9 mouse cellular contexts compared by ENCODE assay signal in the genomic region with DNA sequence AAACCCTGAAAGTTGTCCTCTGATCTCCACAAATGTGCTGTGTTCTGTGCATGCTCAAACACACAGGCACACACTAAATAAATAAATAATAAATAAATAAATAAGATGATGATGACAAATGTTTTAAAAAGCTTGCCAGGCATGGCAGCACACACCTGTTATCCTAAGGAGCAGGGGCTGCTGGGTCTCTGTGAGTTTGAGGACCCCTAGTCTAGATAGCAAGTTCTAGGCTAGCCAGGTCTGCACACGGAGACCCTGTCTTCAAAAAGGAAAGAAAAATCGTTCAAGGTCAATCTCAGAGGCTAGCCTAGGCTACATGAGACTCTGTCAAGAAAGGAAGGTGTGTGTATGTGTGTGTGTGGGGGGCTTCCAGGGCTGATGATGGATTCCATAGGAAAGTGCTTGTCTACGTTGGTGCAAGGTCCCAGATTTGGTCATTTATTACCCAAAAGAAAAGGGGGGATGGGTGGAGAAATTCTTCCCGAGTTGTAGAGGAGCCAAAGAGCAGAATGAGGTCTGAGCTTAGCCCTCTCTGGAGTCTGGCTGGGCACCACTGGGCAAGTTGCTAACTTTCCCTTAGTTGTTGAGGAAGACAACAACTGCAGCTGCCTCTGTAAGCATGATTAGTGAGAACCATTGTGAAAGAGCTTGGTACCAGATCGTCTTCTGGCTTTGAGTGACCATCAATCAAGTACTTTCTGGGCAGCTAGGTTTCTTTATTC. TPM values are rescaled to one million over a fixed set of nuclear protein-coding genes. Genes with fewer than 3 reads are reported as not detected.
DNase-seq lines count a peak whose midpoint lies in the region; ATAC-seq and TF ChIP-seq lines count a peak whose summit lies in the region.
"Had no signal": no experiment of that assay in that cellular context is flagged by ENCODE, and none has a peak within 500 bp of the region (broad histone marks: within the 10 kb centered on the region; RNA-seq: fewer than 3 reads in every experiment).

No protein-coding gene starts in this region.

- no peak for TF ChIP-seq EP300 in heart, postnatal 0 days (IDR thresholded peaks at IDR 0.05; ENCODE audit: low read depth)

- no peak for TF ChIP-seq POLR2A in cerebellum, adult 2 months (IDR thresholded peaks at IDR 0.05; ENCODE audit: borderline replicate concordance, insufficient read depth, low read length)

- DNase-seq in cerebellum, adult 2 months: no peak
- DNase-seq in cerebellum, adult 8-10 months: no peak
- DNase-seq in kidney, adult 11 months: peak; percentile 48
- no peak for DNase-seq in kidney, adult 18-20 months
- DNase-seq in heart, postnatal 0 days (ENCODE audit: low spot score): no peak
- no peak for DNase-seq in liver, embryonic 13.5 days
- no peak for DNase-seq in c-Kit-positive CD71-positive TER-119-positive erythroid progenitor cells, embryonic 14.5 days (ENCODE audit: low spot score)
- no peak for DNase-seq in urinary bladder, postnatal 36 days (ENCODE audit: low spot score in 2 of 2)

- H3K27ac ChIP-seq in cerebellum, adult 2 months (ENCODE audit: insufficient read depth, low read length): peak overlapping the region; percentile 82
- H3K27ac ChIP-seq in heart, postnatal 0 days (ENCODE audit: low read depth): peak overlapping the region; percentile 89
- H3K27ac ChIP-seq in liver, embryonic 13.5 days: peak overlapping the region; percentile 2; the same call in 1 of the 2 replicates
- H3K27ac ChIP-seq: limb, embryonic 12.5 days had no signal

- H3K9ac ChIP-seq in heart, postnatal 0 days (replicated peaks; ENCODE audit: low read depth, low read length): peak overlapping the region; percentile 86; the same call in 1 of the 2 replicates
- H3K9ac ChIP-seq in liver, embryonic 13.5 days: no peak overlapping the region

- 49% methylated on average over 5 of the region's 5 CpGs for WGBS in cerebellum, adult 2 months
- WGBS in heart, postnatal 0 days: 55% methylated on average over 5 of the region's 5 CpGs
- 35% methylated on average over 5 of the region's 5 CpGs for WGBS in liver, embryonic 13.5 days (ENCODE audit: insufficient replicate concordance)

- H3K9me3 ChIP-seq in heart, postnatal 0 days (replicated peaks; ENCODE audit: control insufficient read depth, low read length): no peaks in the 10 kb centered on the region
- no peaks in the 10 kb centered on the region for H3K9me3 ChIP-seq in liver, embryonic 13.5 days (replicated peaks)
- H3K9me3 ChIP-seq: limb, embryonic 12.5 days had no signal

- 0 out of 2 replicates have a peak, but pooled peaks cover 4% of the 10 kb centered on the region for H3K36me3 ChIP-seq in heart, postnatal 0 days (replicated peaks; ENCODE audit: control insufficient read depth, insufficient read depth, low read length)
- H3K36me3 ChIP-seq in liver, embryonic 13.5 days: no peaks in the 10 kb centered on the region
- H3K36me3 ChIP-seq: limb, embryonic 12.5 days had no signal

- H3K4me2 ChIP-seq in heart, postnatal 0 days (ENCODE audit: low read depth, low read length): peak overlapping the region; percentile 82
- peak overlapping the region; percentile 72 for H3K4me2 ChIP-seq in liver, embryonic 13.5 days

- ATAC-seq in heart, postnatal 0 days (ENCODE audit: insufficient read depth, low read depth): no peak
- ATAC-seq in liver, embryonic 13.5 days (ENCODE audit: low read depth): no peak

- H3K27me3 ChIP-seq in cerebellum, adult 2 months (ENCODE audit: control insufficient read depth, insufficient read depth, low read length): no peaks in the 10 kb centered on the region
- H3K27me3 ChIP-seq in heart, postnatal 0 days (ENCODE audit: control insufficient read depth, insufficient read depth, low read length): no peaks in the 10 kb centered on the region
- peaks cover 48% of the 10 kb centered on the region for H3K27me3 ChIP-seq in liver, embryonic 13.5 days

- H3K4me3 ChIP-seq in cerebellum, adult 2 months (replicated peaks; ENCODE audit: insufficient read depth, low read depth, low read length): peak overlapping the region; percentile 83
- H3K4me3 ChIP-seq in heart, postnatal 0 days (ENCODE audit: low read depth, low read length): peak overlapping the region; percentile 79; the same call in 1 of the 2 replicates
- H3K4me3 ChIP-seq in liver, embryonic 13.5 days (replicated peaks): 0 out of 2 replicates have a peak overlapping the region, but pooled peaks have one; percentile 60
- H3K4me3 ChIP-seq: limb, embryonic 12.5 days had no signal

- TF ChIP-seq CTCF in cerebellum, adult 2 months (IDR thresholded peaks at IDR 0.05; ENCODE audit: borderline replicate concordance, insufficient read depth, low read depth, low read length): no peak
- no peak for TF ChIP-seq CTCF in heart, postnatal 0 days (IDR thresholded peaks at IDR 0.05; ENCODE audit: low read depth)

- peaks cover 42% of the 10 kb centered on the region for H3K4me1 ChIP-seq in cerebellum, adult 2 months (ENCODE audit: control insufficient read depth, insufficient read depth, low read length)
- peaks cover 67% of the 10 kb centered on the region for H3K4me1 ChIP-seq in heart, postnatal 0 days (ENCODE audit: control insufficient read depth, insufficient read depth)
- H3K4me1 ChIP-seq in liver, embryonic 13.5 days (replicated peaks): peaks cover 83% of the 10 kb centered on the region

RNA-seq across cellular contexts. Expression of a gene that starts 3.0 kb away (rescaled TPM):
- 127 and 162 TPM in 2 replicates for polyA plus RNA-seq in cerebellum, adult 2 months (2012; rRNA removed)
- 319 and 341 TPM in 2 replicates for total RNA-seq in heart, postnatal 0 days (2014; rRNA removed; ENCODE audit: low replicate concordance)
- 135 and 142 TPM in 2 replicates for polyA plus RNA-seq in heart, postnatal 0 days (2015; fragmentation: Nextera tagmentation; extraction: Ambion mirVana)
- 13.2 and 15.5 TPM in 2 replicates for polyA plus RNA-seq in liver, embryonic 13.5 days (2015; fragmentation: Nextera tagmentation; extraction: Ambion mirVana)

RNA-seq across cellular contexts. Expression of a gene that starts 20.1 kb away (rescaled TPM):
- polyA plus RNA-seq in cerebellum, adult 2 months (2012; rRNA removed): 17.6 and 19.6 TPM in 2 replicates
- 58.0 and 66.1 TPM in 2 replicates for total RNA-seq in heart, postnatal 0 days (2014; rRNA removed; ENCODE audit: low replicate concordance)
- 39.3 and 42.9 TPM in 2 replicates for polyA plus RNA-seq in heart, postnatal 0 days (2015; fragmentation: Nextera tagmentation; extraction: Ambion mirVana)
- polyA plus RNA-seq in liver, embryonic 13.5 days (2015; fragmentation: Nextera tagmentation; extraction: Ambion mirVana): 5.8 and 6.0 TPM in 2 replicates

RNA-seq across cellular contexts. Expression of a gene that starts 21.0 kb away (rescaled TPM):
- 8.0 and 8.6 TPM in 2 replicates for polyA plus RNA-seq in cerebellum, adult 2 months (2012; rRNA removed)
- 106 and 114 TPM in 2 replicates for total RNA-seq in heart, postnatal 0 days (2014; rRNA removed; ENCODE audit: low replicate concordance)
- 93.0 and 95.9 TPM in 2 replicates for polyA plus RNA-seq in heart, postnatal 0 days (2015; fragmentation: Nextera tagmentation; extraction: Ambion mirVana)
- 11.8 and 13.1 TPM in 2 replicates for polyA plus RNA-seq in liver, embryonic 13.5 days (2015; fragmentation: Nextera tagmentation; extraction: Ambion mirVana)

RNA-seq across cellular contexts. Expression of a gene that starts 38.6 kb away (rescaled TPM):
- 105 and 107 TPM in 2 replicates for polyA plus RNA-seq in cerebellum, adult 2 months (2012; rRNA removed)
- 3.5 and 5.7 TPM in 2 replicates for total RNA-seq in heart, postnatal 0 days (2014; rRNA removed; ENCODE audit: low replicate concordance)
- polyA plus RNA-seq in heart, postnatal 0 days (2015; fragmentation: Nextera tagmentation; extraction: Ambion mirVana): 2.0 TPM in 2 replicates
- 0.37 and 0.50 TPM in 2 replicates for polyA plus RNA-seq in liver, embryonic 13.5 days (2015; fragmentation: Nextera tagmentation; extraction: Ambion mirVana)

RNA-seq across cellular contexts. Expression of a gene that starts 47.1 kb away (rescaled TPM):
- polyA plus RNA-seq in cerebellum, adult 2 months (2012; rRNA removed): 79.9 and 85.7 TPM in 2 replicates
- total RNA-seq in heart, postnatal 0 days (2014; rRNA removed; ENCODE audit: low replicate concordance): 54.4 and 68.3 TPM in 2 replicates
- 84.7 and 85.0 TPM in 2 replicates for polyA plus RNA-seq in heart, postnatal 0 days (2015; fragmentation: Nextera tagmentation; extraction: Ambion mirVana)
- 25.1 and 27.6 TPM in 2 replicates for polyA plus RNA-seq in liver, embryonic 13.5 days (2015; fragmentation: Nextera tagmentation; extraction: Ambion mirVana)

Comparison
In these comparisons a context has a peak if more than half of its experiments do, and no peak if none do; other contexts are left out.
1. H3K27ac ChIP-seq: peak in every context shown above with its lines; median percentile 89 in heart, postnatal 0 days; 82 in cerebellum, adult 2 months; 2 in liver, embryonic 13.5 days.